Mouse (Mus musculus): ENCODE data around the gene Mettl7b. TPM values are rescaled to one million over a fixed set of nuclear protein-coding genes. Genes with fewer than 3 reads are reported as not detected.
A peak's percentile ranks its signal among the peaks of the same experiment; 100 is the strongest.
"Not testable (repeated sequence)": the region's sequence is repeated elsewhere in the genome, so short reads cannot be mapped to it uniquely, and the experiment has no call there.

Mettl7b gene
- not detected in 2 replicates for polyA plus RNA-seq (2016; fragmentation: Nextera tagmentation; extraction: Ambion mirVana)

DNA sequence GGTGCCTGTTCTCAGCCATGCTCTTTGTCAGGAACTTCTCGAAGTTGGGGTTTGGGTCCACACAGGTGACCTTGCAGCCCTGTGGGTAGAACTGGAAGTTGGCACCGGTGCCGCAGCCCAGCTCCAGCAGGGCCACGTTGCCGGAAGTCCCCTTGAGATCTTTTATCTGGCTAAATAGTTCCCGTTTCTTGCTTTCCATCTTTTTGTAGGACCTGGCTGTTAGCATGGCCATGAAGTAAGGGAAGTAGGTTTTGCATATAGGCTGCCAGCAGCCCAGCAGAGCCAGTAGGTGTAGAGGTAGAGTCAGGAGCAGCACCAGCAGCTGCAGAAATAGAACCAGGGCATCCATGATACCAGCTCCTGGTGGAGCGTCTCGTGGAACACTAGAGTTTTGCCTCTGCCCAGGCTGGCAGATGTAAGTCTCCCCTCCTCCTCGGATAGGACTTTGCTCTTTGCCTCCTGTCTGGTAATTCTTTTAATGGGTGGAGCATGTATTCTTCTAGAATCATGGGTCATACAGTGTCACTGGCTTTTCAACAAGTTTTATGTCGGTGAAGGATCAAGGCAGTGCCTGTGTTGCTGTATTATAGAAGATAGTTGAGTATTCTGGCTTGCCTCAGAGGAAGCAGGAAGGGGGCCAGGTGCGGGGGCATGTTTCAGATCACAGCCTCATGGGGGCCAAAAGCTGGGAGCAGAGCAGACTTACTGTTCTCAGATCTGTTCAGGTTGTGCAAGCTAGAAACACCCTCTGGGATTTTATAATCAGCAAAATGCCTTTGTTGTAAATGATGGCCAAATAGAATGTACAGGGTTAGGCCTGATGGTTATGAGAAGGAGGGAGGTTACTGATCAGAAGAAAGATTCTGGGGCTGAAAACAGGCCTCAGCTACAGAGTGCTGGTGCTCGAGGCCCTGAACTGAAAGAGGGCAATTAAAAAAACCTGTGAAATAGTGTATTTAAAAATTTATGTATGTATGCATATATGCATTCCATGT is at the start of gene Mettl7b:
Gene Mettl7b, minus strand, starts transcription at position 399 of the 995 bp plus-strand sequence.
- no peak within 1 kb of the TSS for H3K27ac ChIP-seq
- no peak within 1 kb of the TSS for H3K4me3 ChIP-seq
- no peaks in the 10 kb centered on the region for H3K4me1 ChIP-seq
- WGBS: 75% methylated on average over 12 of the region's 12 CpGs
- no peaks in the 10 kb centered on the region for H3K36me3 ChIP-seq
- no peaks in the 10 kb centered on the region for H3K9me3 ChIP-seq
- H3K27me3 ChIP-seq (ENCODE audit: insufficient read depth, poor library complexity, severe bottlenecking): peaks cover 12% of the 10 kb centered on the region; the same call in 1 of the 2 replicates
- DNase-seq (ENCODE audit: low spot score): no peak

- H3K36me3 ChIP-seq: no peaks in the 10 kb centered on the region
- WGBS: 66% methylated on average over 2 of the region's 2 CpGs
- peaks cover 6% of the 10 kb centered on the region for H3K9me3 ChIP-seq
- no peak within 1 kb of the TSS for H3K4me3 ChIP-seq
- no peak within 1 kb of the TSS for H3K27ac ChIP-seq
- DNase-seq (ENCODE audit: low spot score): peak; percentile 27
- no peaks in the 10 kb centered on the region for H3K4me1 ChIP-seq
- no peaks in the 10 kb centered on the region for H3K27me3 ChIP-seq (ENCODE audit: insufficient read depth, poor library complexity, severe bottlenecking)
Observed at GRCm38 (mm10) chr10:129010288-129010841, 49.6 kb upstream of the Mettl7b start, which contains the start of gene Olfr763. TSS of gene Olfr763 (plus strand) at chr10:129010791.

DNA sequence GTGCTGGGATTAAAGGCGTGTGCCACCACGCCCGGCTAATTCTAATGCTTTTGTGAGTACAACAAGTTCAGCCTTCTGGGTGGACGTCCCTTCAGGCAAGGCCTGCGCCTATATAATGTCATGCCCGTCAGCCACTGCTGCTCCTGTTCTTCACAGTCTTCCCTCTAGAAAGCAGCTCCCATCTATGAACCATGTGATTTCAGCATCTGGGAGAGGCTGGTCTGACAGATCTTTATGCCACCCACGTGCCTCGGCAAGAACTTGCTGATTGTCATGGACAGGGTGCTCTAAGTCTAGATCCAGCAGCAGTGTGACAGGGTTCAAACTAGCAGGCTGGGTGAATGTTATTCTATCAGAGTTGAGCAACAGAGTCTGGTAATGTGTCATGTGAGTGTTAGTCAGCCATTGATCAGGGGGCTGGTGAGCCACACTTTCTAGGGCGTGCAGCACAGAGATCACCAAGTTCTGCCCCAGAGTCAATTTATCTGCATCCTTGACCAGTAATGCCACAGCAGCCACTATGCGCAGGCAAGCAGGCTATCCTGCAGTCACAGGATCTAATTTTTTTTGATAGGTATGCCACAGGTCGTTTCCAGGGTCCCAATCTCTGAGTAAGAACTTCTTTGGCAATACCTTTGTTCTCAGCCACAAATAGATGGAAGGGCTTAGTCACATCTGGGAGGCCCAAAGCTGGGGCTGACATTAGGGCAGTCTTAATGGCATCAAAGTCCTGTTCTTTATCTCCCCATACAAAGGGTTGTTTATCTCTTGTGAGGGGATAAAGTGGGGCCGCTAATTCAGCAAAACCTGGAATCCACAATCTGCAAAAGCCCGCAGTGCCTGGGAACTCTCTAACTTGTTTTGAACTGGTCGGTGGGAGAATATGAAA is 43.5 kb upstream of the Mettl7b start:
- no peak overlapping the region for H3K4me3 ChIP-seq
- WGBS: 66% methylated on average over 14 of the region's 14 CpGs
- DNase-seq (ENCODE audit: low spot score): peak; percentile 53
- no peaks in the 10 kb centered on the region for H3K27me3 ChIP-seq (ENCODE audit: insufficient read depth, poor library complexity, severe bottlenecking)
- H3K9me3 ChIP-seq: peaks cover 6% of the 10 kb centered on the region
- H3K4me1 ChIP-seq: no peaks in the 10 kb centered on the region
- no peak overlapping the region for H3K27ac ChIP-seq
- no peaks in the 10 kb centered on the region for H3K36me3 ChIP-seq

GRCm38 (mm10) chr10:128996523-128997040 is 35.8 kb upstream of the Mettl7b start:
- DNase-seq (ENCODE audit: low spot score): peak; percentile 54
- Histone ChIP-seq H3K27ac (no peak overlapping the region), H3K4me3 (no peak overlapping the region), H3K27me3 (ENCODE audit: insufficient read depth, poor library complexity, severe bottlenecking) (no peaks in the 10 kb centered on the region), H3K36me3 (no peaks in the 10 kb centered on the region), H3K4me1 (no peaks in the 10 kb centered on the region), H3K9me3 (no peaks in the 10 kb centered on the region)
- 71% methylated on average over 4 of the region's 4 CpGs for WGBS

GRCm38 (mm10) chr10:128995796-128996195 is 35.0 kb upstream of the Mettl7b start:
- DNase-seq (ENCODE audit: low spot score): peak; percentile 66

DNA sequence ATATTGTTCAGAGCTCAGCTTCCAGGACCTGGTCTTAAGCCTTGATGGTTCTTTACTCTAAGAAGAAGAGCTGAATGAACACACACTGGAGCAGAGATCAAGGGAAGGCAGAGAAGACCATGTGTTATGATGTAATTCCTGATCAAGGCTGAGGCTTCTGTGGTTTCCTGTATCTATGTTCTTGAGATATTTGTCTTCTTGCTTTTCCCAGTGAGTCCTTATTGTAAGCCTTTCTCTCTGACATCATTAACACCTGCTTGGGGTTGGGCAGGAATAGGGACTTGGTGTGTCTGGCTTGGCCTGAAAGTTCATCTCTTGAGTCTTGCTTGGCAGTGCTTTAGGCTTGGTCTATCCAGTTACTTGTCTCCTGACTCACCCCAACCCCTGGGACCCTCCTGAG is 30.2 kb upstream of the Mettl7b start:
- no peaks in the 10 kb centered on the region for H3K9me3 ChIP-seq
- no peaks in the 10 kb centered on the region for H3K27me3 ChIP-seq (ENCODE audit: insufficient read depth, poor library complexity, severe bottlenecking)
- H3K4me3 ChIP-seq: no peak overlapping the region
- H3K27ac ChIP-seq: no peak overlapping the region
- no peaks in the 10 kb centered on the region for H3K36me3 ChIP-seq
- no peaks in the 10 kb centered on the region for H3K4me1 ChIP-seq
- peak; percentile 56 for DNase-seq (ENCODE audit: low spot score)

More at GRCm38 (mm10) chr10:128995796-128996195, 35.0 kb upstream of the Mettl7b start:
- WGBS: 80% methylated on average over 1 of the region's 1 CpGs
- H3K36me3 ChIP-seq: no peaks in the 10 kb centered on the region
- H3K4me1 ChIP-seq: no peaks in the 10 kb centered on the region
- no peak overlapping the region for H3K4me3 ChIP-seq
- H3K27ac ChIP-seq: no peak overlapping the region
- no peaks in the 10 kb centered on the region for H3K27me3 ChIP-seq (ENCODE audit: insufficient read depth, poor library complexity, severe bottlenecking)
- H3K9me3 ChIP-seq: no peaks in the 10 kb centered on the region

GRCm38 (mm10) chr10:128990129-128990850 is 29.5 kb upstream of the Mettl7b start:
- not testable (repeated sequence) for H3K9me3 ChIP-seq; H3K4me1 ChIP-seq; H3K27me3 ChIP-seq (ENCODE audit: insufficient read depth, poor library complexity, severe bottlenecking); H3K27ac ChIP-seq; H3K36me3 ChIP-seq; H3K4me3 ChIP-seq
- DNase-seq (ENCODE audit: low spot score): peak; percentile 6
- 50% methylated on average over 7 of the region's 10 CpGs for WGBS

GRCm38 (mm10) chr10:128989131-128989530 is 28.3 kb upstream of the Mettl7b start, which contains the start of gene Olfr9:
TSS of gene Olfr9 (plus strand) at chr10:128989431.
- WGBS: 63% methylated on average over 1 of the region's 1 CpGs
- H3K36me3 ChIP-seq; H3K4me3 ChIP-seq; DNase-seq (ENCODE audit: low spot score); H3K4me1 ChIP-seq; H3K9me3 ChIP-seq; H3K27ac ChIP-seq; H3K27me3 ChIP-seq (ENCODE audit: insufficient read depth, poor library complexity, severe bottlenecking): not testable (repeated sequence)

DNA sequence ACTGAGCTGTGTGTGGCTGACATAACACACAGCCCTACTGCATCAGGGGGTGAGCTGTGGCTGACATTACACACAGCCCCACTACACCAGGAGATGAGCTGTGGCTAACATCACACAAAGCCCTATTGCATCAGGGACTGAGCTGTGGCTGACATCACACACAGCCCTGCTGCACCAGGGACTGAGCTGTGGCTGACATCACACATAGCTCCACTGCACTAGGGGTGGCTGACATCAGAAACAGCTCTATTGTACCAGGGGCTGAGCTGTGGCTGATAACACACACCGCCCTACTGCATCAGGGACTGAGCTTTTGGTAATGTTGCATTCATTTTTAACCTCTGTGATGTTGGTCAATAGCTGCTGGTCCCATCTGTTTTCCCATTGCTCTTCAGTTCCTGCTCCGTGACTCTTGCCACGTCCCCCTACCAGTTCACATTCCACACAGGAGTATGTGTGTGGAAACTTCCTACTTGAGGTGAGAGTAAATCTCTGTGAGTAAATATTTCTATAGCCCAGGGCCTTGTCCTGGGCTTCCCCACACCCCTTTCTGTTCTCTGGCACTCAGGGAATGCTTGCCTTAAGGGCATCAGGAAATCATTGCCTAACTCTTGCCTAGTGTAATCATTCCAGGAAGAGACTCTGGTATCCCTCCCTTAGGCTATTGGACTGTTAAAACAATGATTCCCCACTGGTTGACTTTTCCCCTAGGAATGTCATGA is 20.0 kb upstream of the Mettl7b start:
- no peak overlapping the region for H3K27ac ChIP-seq
- no peak for DNase-seq (ENCODE audit: low spot score)

DNA sequence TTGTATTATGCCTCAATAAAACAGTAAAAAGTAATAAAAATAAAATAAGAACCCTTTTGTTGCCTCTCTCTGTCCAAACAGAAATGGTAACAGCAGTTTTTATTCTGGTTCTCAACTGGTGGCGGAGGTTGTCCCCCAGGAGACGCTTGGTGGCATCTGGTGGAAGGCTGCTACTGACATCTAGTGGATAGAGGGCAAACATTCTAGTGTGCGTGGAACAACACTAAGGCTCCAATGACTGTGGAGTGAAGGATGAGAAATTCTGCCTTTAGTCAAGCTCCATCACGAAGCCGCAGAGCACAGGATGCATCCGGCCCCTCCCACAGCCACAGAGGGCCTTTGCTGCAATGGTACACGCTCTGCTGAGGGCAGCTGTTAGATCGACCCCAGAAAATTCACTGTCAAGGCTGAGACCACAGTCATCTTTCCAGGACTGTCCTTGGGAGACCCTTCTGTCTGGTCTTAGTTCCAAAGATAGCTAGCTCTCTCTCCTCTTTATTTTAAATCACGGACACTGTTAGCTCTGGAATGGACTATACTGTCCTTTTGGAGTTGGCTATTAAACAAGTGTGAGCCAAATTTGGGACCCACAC is 16.8 kb upstream of the Mettl7b start:
- Histone ChIP-seq H3K27ac (no peak overlapping the region), H3K4me1 (peaks cover 8% of the 10 kb centered on the region; the same call in 1 of the 2 replicates), H3K27me3 (ENCODE audit: insufficient read depth, poor library complexity, severe bottlenecking) (no peaks in the 10 kb centered on the region), H3K36me3 (no peaks in the 10 kb centered on the region), H3K9me3 (no peaks in the 10 kb centered on the region), H3K4me3 (no peak overlapping the region)
- WGBS: 21% methylated on average over 9 of the region's 9 CpGs
- DNase-seq (ENCODE audit: low spot score): no peak

More for the DNA sequence above, 20.0 kb upstream of the Mettl7b start:
- peaks cover 8% of the 10 kb centered on the region; the same call in 1 of the 2 replicates for H3K4me1 ChIP-seq
- WGBS: 37% methylated on average over 3 of the region's 3 CpGs
- no peaks in the 10 kb centered on the region for H3K36me3 ChIP-seq
- no peaks in the 10 kb centered on the region for H3K27me3 ChIP-seq (ENCODE audit: insufficient read depth, poor library complexity, severe bottlenecking)
- H3K9me3 ChIP-seq: no peaks in the 10 kb centered on the region
- no peak overlapping the region for H3K4me3 ChIP-seq

DNA sequence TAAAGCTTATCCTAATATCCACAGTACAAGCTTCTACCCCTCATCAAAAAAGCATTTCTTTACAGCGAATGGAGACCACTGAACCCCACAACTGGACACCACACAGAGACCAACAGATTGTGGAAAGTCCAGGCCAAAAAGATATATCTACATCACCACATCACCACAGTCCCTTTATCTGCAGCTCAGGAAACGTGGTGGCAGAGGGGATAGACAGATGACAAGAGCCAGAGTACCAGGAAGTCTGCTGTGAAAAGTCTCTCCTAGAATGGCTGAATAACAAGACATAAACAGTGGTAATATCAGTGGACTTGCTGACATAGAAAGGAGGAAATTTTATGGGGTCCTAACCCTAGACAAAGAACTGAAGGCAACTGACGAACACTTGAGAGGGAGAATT is 15.6 kb upstream of the Mettl7b start:
- WGBS: 24% methylated on average over 3 of the region's 3 CpGs

More for the DNA sequence above, 15.6 kb upstream of the Mettl7b start:
- peak overlapping the region; percentile 29; the same call in 1 of the 2 replicates for H3K27ac ChIP-seq
- H3K36me3 ChIP-seq: no peaks in the 10 kb centered on the region
- H3K27me3 ChIP-seq (ENCODE audit: insufficient read depth, poor library complexity, severe bottlenecking): no peaks in the 10 kb centered on the region
- peaks cover 8% of the 10 kb centered on the region; the same call in 1 of the 2 replicates for H3K4me1 ChIP-seq
- DNase-seq (ENCODE audit: low spot score): no peak
- H3K9me3 ChIP-seq: no peaks in the 10 kb centered on the region
- H3K4me3 ChIP-seq: no peak overlapping the region
